Comparison of ENCODE assay signal across 8 mouse cellular contexts in the genomic region with DNA sequence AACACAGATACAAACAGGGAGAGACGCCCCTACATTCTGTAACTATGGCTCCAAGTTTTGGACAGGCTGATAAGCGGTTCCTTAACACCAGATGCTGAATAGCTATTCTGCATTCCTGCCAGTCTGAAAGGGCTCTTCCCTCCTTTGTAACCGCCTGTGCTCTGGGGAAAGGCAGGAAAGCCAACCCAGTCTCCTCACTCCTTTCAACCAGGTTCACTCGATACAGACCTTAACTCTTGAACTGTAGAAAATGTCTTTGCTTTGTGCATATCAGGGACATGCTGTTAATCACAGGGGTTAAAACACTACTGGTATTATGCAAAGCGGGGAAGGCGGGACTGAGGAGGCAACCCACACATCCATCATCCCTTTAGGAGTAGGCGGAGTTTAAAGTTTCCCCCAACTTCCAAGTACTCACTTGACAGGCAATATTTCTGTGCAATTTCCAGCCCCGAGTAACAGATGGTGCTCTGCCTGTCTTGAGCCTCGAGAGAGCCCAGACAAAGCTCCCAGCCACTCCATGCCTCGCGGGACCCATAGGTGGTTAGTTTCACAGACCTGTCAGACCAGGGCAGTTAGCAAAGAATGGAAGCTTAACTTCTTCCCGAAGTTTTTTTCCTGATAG. TPM values are rescaled to one million over a fixed set of nuclear protein-coding genes. Genes with fewer than 3 reads are reported as not detected.
A peak's percentile ranks its signal among the peaks of the same experiment; 100 is the strongest.
DNase-seq lines count a peak whose midpoint lies in the region; ATAC-seq lines count a peak whose summit lies in the region.

No protein-coding gene starts in this region.

- no peak overlapping the region for H3K27ac ChIP-seq in forebrain, embryonic 15.5 days (replicated peaks)
- H3K27ac ChIP-seq in hindbrain, embryonic 10.5 days, result peak overlapping the region; percentile 97
- peak overlapping the region; percentile 96 for H3K27ac ChIP-seq in limb, embryonic 12.5 days
- no peak overlapping the region; the same call in 1 of the 2 replicates for H3K27ac ChIP-seq in midbrain, embryonic 14.5 days (replicated peaks; ENCODE audit: low read depth, low read length)

- H3K4me1 ChIP-seq in forebrain, embryonic 15.5 days, result peaks cover 18% of the 10 kb centered on the region
- peaks cover 21% of the 10 kb centered on the region for H3K4me1 ChIP-seq in hindbrain, embryonic 10.5 days (replicated peaks)
- peaks cover 6% of the 10 kb centered on the region for H3K4me1 ChIP-seq in limb, embryonic 12.5 days (replicated peaks)
- peaks cover 8% of the 10 kb centered on the region; the same call in 1 of the 2 replicates for H3K4me1 ChIP-seq in midbrain, embryonic 14.5 days (ENCODE audit: control insufficient read depth, insufficient read depth, low read length)

- no peaks in the 10 kb centered on the region for H3K36me3 ChIP-seq in forebrain, embryonic 15.5 days
- H3K36me3 ChIP-seq in hindbrain, embryonic 10.5 days, result no peaks in the 10 kb centered on the region
- no peaks in the 10 kb centered on the region for H3K36me3 ChIP-seq in limb, embryonic 12.5 days
- no peaks in the 10 kb centered on the region for H3K36me3 ChIP-seq in midbrain, embryonic 14.5 days (ENCODE audit: control insufficient read depth, insufficient read depth, low read length)

- WGBS in forebrain, embryonic 15.5 days, result 2% methylated on average over 12 of the region's 12 CpGs
- WGBS in hindbrain, embryonic 10.5 days, result 3% methylated on average over 12 of the region's 12 CpGs
- WGBS in limb, embryonic 12.5 days, result 3% methylated on average over 12 of the region's 12 CpGs
- WGBS in midbrain, embryonic 14.5 days, result under 1% methylated on average over 12 of the region's 12 CpGs

- H3K9ac ChIP-seq in forebrain, embryonic 15.5 days (replicated peaks), result no peak overlapping the region
- peak overlapping the region; percentile 91 for H3K9ac ChIP-seq in limb, embryonic 12.5 days (replicated peaks)
- H3K9ac ChIP-seq in midbrain, embryonic 14.5 days (replicated peaks; ENCODE audit: low read length), result no peak overlapping the region; the same call in 1 of the 2 replicates

- peak overlapping the region; percentile 96 for H3K4me2 ChIP-seq in forebrain, embryonic 15.5 days (replicated peaks)
- peak overlapping the region; percentile 73 for H3K4me2 ChIP-seq in limb, embryonic 12.5 days
- H3K4me2 ChIP-seq in midbrain, embryonic 14.5 days (ENCODE audit: low read length), result peak overlapping the region; percentile 92

- H3K4me3 ChIP-seq in forebrain, embryonic 15.5 days, result peak overlapping the region; percentile 82
- peak overlapping the region; percentile 90 for H3K4me3 ChIP-seq in hindbrain, embryonic 10.5 days
- peak overlapping the region; percentile 78 for H3K4me3 ChIP-seq in limb, embryonic 12.5 days (replicated peaks)
- peak overlapping the region; percentile 80 for H3K4me3 ChIP-seq in midbrain, embryonic 14.5 days (replicated peaks; ENCODE audit: low read depth, low read length)

- no peaks in the 10 kb centered on the region for H3K9me3 ChIP-seq in forebrain, embryonic 15.5 days
- H3K9me3 ChIP-seq in hindbrain, embryonic 10.5 days, result no peaks in the 10 kb centered on the region
- no peaks in the 10 kb centered on the region for H3K9me3 ChIP-seq in limb, embryonic 12.5 days
- no peaks in the 10 kb centered on the region for H3K9me3 ChIP-seq in midbrain, embryonic 14.5 days (ENCODE audit: control insufficient read depth, low read length)

- peak; percentile 9 for DNase-seq in layer of hippocampus, adult 11-12 months (ENCODE audit: low spot score)
- DNase-seq in layer of hippocampus, adult 9-11 months, result no peak
- peak; percentile 61 for DNase-seq in hindbrain, embryonic 10.5 days (ENCODE audit: low spot score)
- DNase-seq in midbrain, embryonic 14.5 days, result peak; percentile 54
- no peak for DNase-seq in right cerebral cortex, postnatal 25 days
- DNase-seq in layer of hippocampus, postnatal 25 days (ENCODE audit: extremely low spot score in 1 of 2, low spot score in 1 of 2), result no peak

- peak; percentile 15; the same call in 1 of the 2 replicates for ATAC-seq in forebrain, embryonic 15.5 days (replicated peaks)
- 0 out of 2 replicates have a peak, but pooled peaks have one; percentile 26 for ATAC-seq in limb, embryonic 12.5 days (ENCODE audit: insufficient number of reproducible peaks, insufficient read depth, low FRiP score, low TSS enrichment, low read depth)
- no peak for ATAC-seq in midbrain, embryonic 14.5 days (ENCODE audit: low FRiP score, low TSS enrichment)

- H3K27me3 ChIP-seq in forebrain, embryonic 15.5 days, result no peaks in the 10 kb centered on the region; the same call in 1 of the 2 replicates
- no peaks in the 10 kb centered on the region; the same call in 1 of the 2 replicates for H3K27me3 ChIP-seq in hindbrain, embryonic 10.5 days (ENCODE audit: insufficient read depth, poor library complexity, severe bottlenecking)
- H3K27me3 ChIP-seq in limb, embryonic 12.5 days, result 0 out of 2 replicates have a peak, but pooled peaks cover 5% of the 10 kb centered on the region
- H3K27me3 ChIP-seq in midbrain, embryonic 14.5 days (ENCODE audit: control insufficient read depth, insufficient read depth, low read length), result no peaks in the 10 kb centered on the region

RNA-seq across cellular contexts. Expression of a gene that starts 1.2 kb away (rescaled TPM):
- polyA plus RNA-seq in forebrain, embryonic 15.5 days (2015; fragmentation: Nextera tagmentation; extraction: Ambion mirVana), result 5.8 TPM in 2 replicates
- 13.8 and 14.7 TPM in 2 replicates for polyA plus RNA-seq in hindbrain, embryonic 10.5 days (2016; fragmentation: Nextera tagmentation; extraction: Ambion mirVana)
- 22.4 and 26.0 TPM in 2 replicates for polyA plus RNA-seq in limb, embryonic 12.5 days (2016; fragmentation: Nextera tagmentation; extraction: Ambion mirVana)
- polyA plus RNA-seq in midbrain, embryonic 14.5 days (2014; fragmentation: Nextera tagmentation; extraction: Ambion mirVana), result 7.9 and 12.2 TPM in 2 replicates
- total RNA-seq in layer of hippocampus, postnatal 25 days (2021), result 1 to 10 TPM; 6.0 to 9.1 TPM

Comparison
In these comparisons a context has a peak if more than half of its experiments do, and no peak if none do; other contexts are left out.
1. DNase-seq: peak in layer of hippocampus, adult 11-12 months (single experiment), hindbrain, embryonic 10.5 days (single experiment) and midbrain, embryonic 14.5 days (single experiment); none in layer of hippocampus, adult 9-11 months (single experiment), right cerebral cortex, postnatal 25 days (single experiment) and layer of hippocampus, postnatal 25 days (0 of 2).
2. H3K27ac ChIP-seq: peak in hindbrain, embryonic 10.5 days (single experiment) and limb, embryonic 12.5 days (single experiment); none in forebrain, embryonic 15.5 days (single experiment) and midbrain, embryonic 14.5 days (single experiment).
3. Peak in every context shown above with its lines, with median percentiles within 50 percentile points of each other: H3K4me2 ChIP-seq and H3K4me3 ChIP-seq.